In the genomic region with DNA sequence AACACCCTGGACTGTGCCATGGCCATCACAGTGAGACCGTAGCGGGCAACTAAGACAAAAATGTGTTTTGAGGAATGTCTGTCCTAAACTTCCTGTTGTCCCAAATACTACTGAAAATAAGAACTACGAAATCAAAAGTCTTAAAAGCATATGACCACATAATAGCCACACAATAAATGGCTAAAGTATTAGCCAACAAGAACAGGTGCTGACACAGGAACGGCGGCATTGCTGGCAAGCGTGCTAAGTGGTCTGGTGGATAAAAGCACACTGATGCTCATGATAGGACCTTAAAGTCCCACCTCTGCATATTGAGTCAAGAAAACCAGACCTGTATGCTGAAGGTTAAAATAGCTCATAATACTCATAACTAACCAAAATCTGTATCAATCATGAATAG, we compare ENCODE assay signal across 34 mouse cellular contexts. TPM values are rescaled to one million over a fixed set of nuclear protein-coding genes. Genes with fewer than 3 reads are reported as not detected.
"Had no signal": no experiment of that assay in that cellular context is flagged by ENCODE, and none has a peak within 500 bp of the region (broad histone marks: within the 10 kb centered on the region; RNA-seq: fewer than 3 reads in every experiment).

No protein-coding gene starts in this region.

- H3K9ac ChIP-seq: heart, embryonic 12.5 days; heart, embryonic 13.5 days; heart, embryonic 15.5 days; hindbrain, embryonic 12.5 days; hindbrain, embryonic 13.5 days; hindbrain, embryonic 14.5 days; hindbrain, embryonic 15.5 days; intestine, embryonic 15.5 days; kidney, embryonic 15.5 days had no signal

- H3K27me3 ChIP-seq: heart, embryonic 12.5 days; heart, embryonic 13.5 days; heart, embryonic 15.5 days; hindbrain, embryonic 12.5 days; hindbrain, embryonic 13.5 days; hindbrain, embryonic 15.5 days; intestine, embryonic 15.5 days; kidney, embryonic 15.5 days had no signal

- H3K9me3 ChIP-seq: heart, embryonic 10.5 days; heart, embryonic 12.5 days; heart, embryonic 13.5 days; heart, embryonic 15.5 days; hindbrain, embryonic 10.5 days; hindbrain, embryonic 12.5 days; hindbrain, embryonic 13.5 days; hindbrain, embryonic 15.5 days; intestine, embryonic 15.5 days; kidney, embryonic 15.5 days had no signal

- H3K36me3 ChIP-seq: heart, embryonic 15.5 days; hindbrain, embryonic 13.5 days; hindbrain, embryonic 15.5 days; intestine, embryonic 15.5 days had no signal

- H3K4me3 ChIP-seq: heart, embryonic 10.5 days; heart, embryonic 12.5 days; heart, embryonic 13.5 days; heart, embryonic 15.5 days; hindbrain, embryonic 10.5 days; hindbrain, embryonic 12.5 days; hindbrain, embryonic 15.5 days; intestine, embryonic 15.5 days; kidney, embryonic 15.5 days; layer of hippocampus, adult 2 months had no signal

- H3K4me2 ChIP-seq: heart, embryonic 11.5 days; heart, embryonic 12.5 days; heart, embryonic 13.5 days; heart, embryonic 15.5 days; intestine, embryonic 15.5 days; kidney, embryonic 15.5 days had no signal

- DNase-seq: heart, postnatal 10 days; heart, postnatal 14 days; heart, postnatal 4 days; kidney, adult 11 months; kidney, adult 18-20 months; kidney, adult 2 months; kidney, adult 8-10 months; kidney, adult 9 months; kidney, postnatal 10 days; kidney, postnatal 14 days; kidney, postnatal 25 days; kidney, postnatal 36 days; kidney, postnatal 4 days; layer of hippocampus, adult 9-11 months; layer of hippocampus, postnatal 36 days had no signal

- H3K27ac ChIP-seq: heart, embryonic 10.5 days; heart, embryonic 13.5 days; heart, embryonic 15.5 days; hindbrain, embryonic 10.5 days; hindbrain, embryonic 14.5 days; hindbrain, embryonic 15.5 days; hindbrain, postnatal 0 days; intestine, embryonic 15.5 days; kidney, postnatal 0 days; layer of hippocampus, adult 2 months had no signal

- ATAC-seq: hindbrain, embryonic 16.5 days; hindbrain, postnatal 0 days; inflammation-experienced regulatory T-cells, adult 6 months; intestine, embryonic 15.5 days; intestine, embryonic 16.5 days; intestine, postnatal 0 days had no signal

RNA-seq across cellular contexts. Expression of gene Wdfy3, which starts 3.3 kb away (rescaled TPM):
- polyA plus RNA-seq: inflammation-experienced regulatory T-cells, adult 6 months had no signal
